Mouse (Mus musculus): ENCODE results near the gene Ddi1. TPM values are rescaled to one million over a fixed set of nuclear protein-coding genes. Genes with fewer than 3 reads are reported as not detected.

Gene Ddi1
- total and polyA plus RNA-seq, 2 experiments = not detected

- Histone ChIP-seq H3K36me3 (ENCODE audit: control insufficient read depth, insufficient read depth, low read length) (no peaks in the 10 kb centered on the region), H3K79me2 (ENCODE audit: control insufficient read depth, insufficient read depth, low read length) (no peaks in the 10 kb centered on the region), H3K9ac (ENCODE audit: low read depth, low read length) (no peak overlapping the region), H3K27me3 (ENCODE audit: control insufficient read depth, insufficient read depth, low read length) (no peaks in the 10 kb centered on the region), H3K4me3 (ENCODE audit: insufficient read depth, low read depth, low read length) (no peak overlapping the region), H3K4me1 (ENCODE audit: control insufficient read depth, insufficient read depth, low read length) (no peaks in the 10 kb centered on the region), H3K27ac (replicated peaks; ENCODE audit: insufficient read depth, low read depth, low read length) (no peak overlapping the region)
- 21% methylated on average over 2 of the region's 2 CpGs for WGBS
- DNase-seq (ENCODE audit: extremely low read depth, low read depth, low spot score) = no peak
- TF ChIP-seq POLR2A (IDR thresholded peaks at IDR 0.05; ENCODE audit: extremely low read depth, insufficient read depth, low read length) (no peak), CTCF (IDR thresholded peaks at IDR 0.05; ENCODE audit: low read depth, low read length) (no peak)
These were observed 19.6 kb upstream of the Ddi1 start for GRCm38 (mm10) chr9:6289211-6289696.

GRCm38 (mm10) chr9:6286770-6287169 is 17.1 kb upstream of the Ddi1 start:
- Histone ChIP-seq H3K4me1 (ENCODE audit: control insufficient read depth, insufficient read depth, low read length) (no peaks in the 10 kb centered on the region), H3K9ac (ENCODE audit: low read depth, low read length) (no peak overlapping the region), H3K36me3 (ENCODE audit: control insufficient read depth, insufficient read depth, low read length) (no peaks in the 10 kb centered on the region), H3K27me3 (ENCODE audit: control insufficient read depth, insufficient read depth, low read length) (no peaks in the 10 kb centered on the region), H3K27ac (replicated peaks; ENCODE audit: insufficient read depth, low read depth, low read length) (no peak overlapping the region), H3K4me3 (ENCODE audit: insufficient read depth, low read depth, low read length) (no peak overlapping the region), H3K79me2 (ENCODE audit: control insufficient read depth, insufficient read depth, low read length) (no peaks in the 10 kb centered on the region)
- TF ChIP-seq CTCF (IDR thresholded peaks at IDR 0.05; ENCODE audit: low read depth, low read length) = no peak
- TF ChIP-seq POLR2A (IDR thresholded peaks at IDR 0.05; ENCODE audit: extremely low read depth, insufficient read depth, low read length) = no peak
- 71% methylated on average over 1 of the region's 1 CpGs for WGBS
- DNase-seq (ENCODE audit: extremely low read depth, low read depth, low spot score) = no peak

GRCm38 (mm10) chr9:6277526-6277925 is 7.9 kb upstream of the Ddi1 start:
- Histone ChIP-seq H3K36me3 (ENCODE audit: control insufficient read depth, insufficient read depth, low read length) (no peaks in the 10 kb centered on the region), H3K79me2 (ENCODE audit: control insufficient read depth, insufficient read depth, low read length) (no peaks in the 10 kb centered on the region), H3K9ac (ENCODE audit: low read depth, low read length) (no peak overlapping the region), H3K4me3 (ENCODE audit: insufficient read depth, low read depth, low read length) (no peak overlapping the region), H3K4me1 (ENCODE audit: control insufficient read depth, insufficient read depth, low read length) (no peaks in the 10 kb centered on the region), H3K27me3 (ENCODE audit: control insufficient read depth, insufficient read depth, low read length) (no peaks in the 10 kb centered on the region), H3K27ac (replicated peaks; ENCODE audit: insufficient read depth, low read depth, low read length) (no peak overlapping the region)
- TF ChIP-seq CTCF (IDR thresholded peaks at IDR 0.05; ENCODE audit: low read depth, low read length) (no peak), POLR2A (IDR thresholded peaks at IDR 0.05; ENCODE audit: extremely low read depth, insufficient read depth, low read length) (no peak)
- no peak for DNase-seq (ENCODE audit: extremely low read depth, low read depth, low spot score)

GRCm38 (mm10) chr9:6276395-6276794 is 6.7 kb upstream of the Ddi1 start:
- H3K9ac ChIP-seq (ENCODE audit: low read depth, low read length) = no peak overlapping the region
- H3K27me3 ChIP-seq (ENCODE audit: control insufficient read depth, insufficient read depth, low read length) = no peaks in the 10 kb centered on the region
- 86% methylated on average over 1 of the region's 1 CpGs for WGBS
- no peaks in the 10 kb centered on the region for H3K36me3 ChIP-seq (ENCODE audit: control insufficient read depth, insufficient read depth, low read length)
- no peaks in the 10 kb centered on the region for H3K79me2 ChIP-seq (ENCODE audit: control insufficient read depth, insufficient read depth, low read length)
- H3K4me3 ChIP-seq (ENCODE audit: insufficient read depth, low read depth, low read length) = no peak overlapping the region
- DNase-seq (ENCODE audit: extremely low read depth, low read depth, low spot score) = no peak
- no peak overlapping the region for H3K27ac ChIP-seq (replicated peaks; ENCODE audit: insufficient read depth, low read depth, low read length)
- TF ChIP-seq POLR2A (IDR thresholded peaks at IDR 0.05; ENCODE audit: extremely low read depth, insufficient read depth, low read length) = no peak
- TF ChIP-seq CTCF (IDR thresholded peaks at IDR 0.05; ENCODE audit: low read depth, low read length) = no peak
- no peaks in the 10 kb centered on the region for H3K4me1 ChIP-seq (ENCODE audit: control insufficient read depth, insufficient read depth, low read length)

- no peak for DNase-seq (ENCODE audit: extremely low read depth, low read depth, low spot score)
- Histone ChIP-seq H3K4me3 (ENCODE audit: insufficient read depth, low read depth, low read length) (no peak overlapping the region), H3K9ac (ENCODE audit: low read depth, low read length) (no peak overlapping the region), H3K27ac (replicated peaks; ENCODE audit: insufficient read depth, low read depth, low read length) (no peak overlapping the region), H3K4me1 (ENCODE audit: control insufficient read depth, insufficient read depth, low read length) (no peaks in the 10 kb centered on the region), H3K27me3 (ENCODE audit: control insufficient read depth, insufficient read depth, low read length) (no peaks in the 10 kb centered on the region), H3K36me3 (ENCODE audit: control insufficient read depth, insufficient read depth, low read length) (no peaks in the 10 kb centered on the region), H3K79me2 (ENCODE audit: control insufficient read depth, insufficient read depth, low read length) (no peaks in the 10 kb centered on the region)
- no peak for TF ChIP-seq POLR2A (IDR thresholded peaks at IDR 0.05; ENCODE audit: extremely low read depth, insufficient read depth, low read length)
- no peak for TF ChIP-seq CTCF (IDR thresholded peaks at IDR 0.05; ENCODE audit: low read depth, low read length)
- 84% methylated on average over 2 of the region's 2 CpGs for whole genome bisulfite sequencing
These were observed 4.8 kb downstream of the Ddi1 start for GRCm38 (mm10) chr9:6264820-6265219.

- DNase-seq (ENCODE audit: extremely low read depth, low read depth, low spot score) = no peak
- Histone ChIP-seq H3K4me3 (ENCODE audit: insufficient read depth, low read depth, low read length) (no peak overlapping the region), H3K27ac (replicated peaks; ENCODE audit: insufficient read depth, low read depth, low read length) (no peak overlapping the region), H3K79me2 (ENCODE audit: control insufficient read depth, insufficient read depth, low read length) (no peaks in the 10 kb centered on the region), H3K27me3 (ENCODE audit: control insufficient read depth, insufficient read depth, low read length) (no peaks in the 10 kb centered on the region), H3K4me1 (ENCODE audit: control insufficient read depth, insufficient read depth, low read length) (no peaks in the 10 kb centered on the region), H3K9ac (ENCODE audit: low read depth, low read length) (no peak overlapping the region), H3K36me3 (ENCODE audit: control insufficient read depth, insufficient read depth, low read length) (no peaks in the 10 kb centered on the region)
- no peak for TF ChIP-seq CTCF (IDR thresholded peaks at IDR 0.05; ENCODE audit: low read depth, low read length)
- no peak for TF ChIP-seq POLR2A (IDR thresholded peaks at IDR 0.05; ENCODE audit: extremely low read depth, insufficient read depth, low read length)
These were observed 12.6 kb downstream of the Ddi1 start for GRCm38 (mm10) chr9:6257072-6257471.

Measured in liver, adult 2 months (tissue).